Mouse (Mus musculus) heart, embryonic 13.5 days (tissue): ENCODE measurements at regions not wholly inside any gene's neighbourhood (a gene's known extent, or its start where the extent isn't known, plus 50 kb on each side); places are given as distances from the start of the nearest gene placed in this dataset.
"Not testable (repeated sequence)": the region's sequence is repeated elsewhere in the genome, so short reads cannot be mapped to it uniquely, and the experiment has no call there.

Experiments used
- ATAC-seq: fragments of 200-750 bp; cut with Nextera tagmentation; 2 replicates; pipeline ENCODE4 v1.8.0; 2017; ENCODE audit warnings: moderate TSS enrichment; ENCODE audit not compliant: insufficient number of reproducible peaks, low FRiP score, low TSS enrichment; ENCODE audit errors: extremely low read depth
- H3K27ac ChIP-seq: fragments of 300-500 bp; sonication (generic); replicated peaks from 2 replicates; pipeline ENCODE4 v1.5.1; 2015; ENCODE audit warnings: moderate library complexity, mild to moderate bottlenecking, inconsistent platforms
- H3K27me3 ChIP-seq: fragments of 300-500 bp; sonication (generic); replicated peaks from 2 replicates; pipeline ENCODE4 v1.6.1; 2015; ENCODE audit warnings: mild to moderate bottlenecking, inconsistent platforms
- H3K36me3 ChIP-seq: fragments of 300-500 bp; sonication (generic); 2 replicates; pipeline ENCODE4 v1.6.1; 2015; ENCODE audit warnings: mild to moderate bottlenecking, inconsistent platforms
- H3K4me1 ChIP-seq: fragments of 300-500 bp; sonication (generic); 2 replicates; pipeline ENCODE4 v1.6.1; 2015; ENCODE audit warnings: inconsistent platforms
- H3K4me2 ChIP-seq: fragments of 300-500 bp; sonication (generic); 2 replicates; pipeline ENCODE4 v1.6.1; 2015; ENCODE audit warnings: inconsistent platforms, mild to moderate bottlenecking, moderate library complexity
- H3K4me3 ChIP-seq: fragments of 300-500 bp; sonication (generic); 2 replicates; pipeline ENCODE4 v1.5.1; 2015; ENCODE audit warnings: moderate library complexity, mild to moderate bottlenecking, inconsistent platforms
- H3K9ac ChIP-seq: fragments of 300-500 bp; sonication (generic); 2 replicates; pipeline ENCODE4 v1.6.1; 2015; ENCODE audit warnings: inconsistent platforms, mild to moderate bottlenecking, moderate library complexity
- H3K9me3 ChIP-seq: fragments of 300-500 bp; sonication (generic); 2 replicates; pipeline ENCODE4 v1.6.1; 2016; ENCODE audit warnings: inconsistent platforms
- WGBS: fragments of 180-500 bp; shearing (Covaris S2); methylation state at CpG from one replicate; pipeline ENCODE4 v1.1.7; 2015; ENCODE audit warnings: mixed read lengths; 5-methylcytosine and 5-hydroxymethylcytosine counted together

DNA sequence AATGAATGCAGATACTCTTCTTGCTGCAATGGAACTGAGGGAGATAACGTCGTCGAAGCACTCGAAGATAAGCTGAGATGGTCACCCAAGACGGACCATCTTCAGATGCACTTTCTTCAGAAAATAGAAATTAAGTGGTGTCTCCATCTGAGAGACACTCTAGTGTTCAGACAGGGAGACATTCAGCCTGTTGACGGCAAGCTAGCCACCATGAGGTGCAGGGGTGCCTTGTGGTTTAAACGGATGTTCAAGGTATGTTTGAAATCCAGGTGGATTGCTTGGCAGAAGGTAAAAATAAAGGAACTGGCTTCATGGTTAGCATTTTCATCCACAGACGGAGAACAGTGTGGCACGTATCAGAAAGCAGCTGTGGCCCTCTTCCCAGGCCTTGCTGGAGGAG, 224.0 kb downstream of the Dact1 start:
- Histone ChIP-seq H3K4me1 (0 out of 2 replicates have a peak, but pooled peaks cover 2% of the 10 kb centered on the region), H3K4me2 (no peak overlapping the region), H3K27ac (no peak overlapping the region), H3K9me3 (no peaks in the 10 kb centered on the region), H3K36me3 (no peaks in the 10 kb centered on the region), H3K9ac (no peak overlapping the region), H3K4me3 (no peak overlapping the region), H3K27me3 (0 out of 2 replicates have a peak, but pooled peaks cover 10% of the 10 kb centered on the region)
- no peak for ATAC-seq
- WGBS, result 72% methylated on average over 9 of the region's 9 CpGs

DNA sequence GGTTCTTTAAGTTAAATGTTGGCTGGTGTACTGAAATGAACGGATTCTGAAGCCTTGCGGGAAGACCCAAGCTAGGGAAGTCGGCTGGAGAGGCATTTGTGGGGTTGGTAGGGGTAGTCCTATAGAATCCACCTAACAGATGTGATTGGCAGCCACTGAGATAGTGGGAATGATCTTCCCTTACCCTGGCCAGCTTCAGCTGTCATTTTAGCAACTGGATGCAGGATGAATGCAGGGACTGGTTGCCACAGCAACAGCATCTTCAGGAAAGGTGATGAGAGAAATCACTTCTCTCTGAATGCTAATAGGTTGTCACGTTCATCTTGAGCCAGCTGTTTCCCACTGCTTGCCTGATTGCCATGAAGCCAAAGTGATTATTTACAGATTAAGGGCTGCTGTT, 224.5 kb downstream of the Dact1 start:
- Histone ChIP-seq H3K9ac (no peak overlapping the region), H3K4me1 (0 out of 2 replicates have a peak, but pooled peaks cover 7% of the 10 kb centered on the region), H3K9me3 (no peaks in the 10 kb centered on the region), H3K27me3 (0 out of 2 replicates have a peak, but pooled peaks cover 10% of the 10 kb centered on the region), H3K4me2 (no peak overlapping the region), H3K4me3 (no peak overlapping the region), H3K27ac (no peak overlapping the region), H3K36me3 (no peaks in the 10 kb centered on the region)
- WGBS, result 65% methylated on average over 4 of the region's 4 CpGs
- ATAC-seq, result no peak

DNA sequence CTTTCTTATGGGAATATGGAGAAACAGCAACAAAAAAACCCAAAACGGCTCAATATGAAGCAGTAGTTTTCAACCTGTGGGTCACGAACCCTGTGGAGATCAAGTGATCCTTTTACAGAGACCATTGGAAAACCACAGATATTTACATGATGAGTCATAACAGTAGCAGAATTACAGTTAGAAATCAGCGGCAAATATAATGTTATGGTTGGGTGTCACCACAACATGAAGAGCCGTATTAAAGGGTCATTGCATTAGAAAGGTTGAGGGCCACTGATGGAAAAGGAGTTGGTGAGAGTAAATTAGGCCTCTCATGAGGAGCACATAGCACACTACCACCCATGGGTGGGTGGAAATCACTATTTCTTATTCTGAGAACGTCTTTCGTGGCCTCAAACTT, 225.6 kb downstream of the Dact1 start:
- Histone ChIP-seq H3K4me1 (0 out of 2 replicates have a peak, but pooled peaks cover 7% of the 10 kb centered on the region), H3K9me3 (no peaks in the 10 kb centered on the region), H3K4me2 (no peak overlapping the region), H3K27ac (no peak overlapping the region), H3K27me3 (0 out of 2 replicates have a peak, but pooled peaks cover 10% of the 10 kb centered on the region), H3K36me3 (no peaks in the 10 kb centered on the region), H3K9ac (no peak overlapping the region), H3K4me3 (no peak overlapping the region)
- no peak for ATAC-seq
- 86% methylated on average over 6 of the region's 6 CpGs for WGBS

DNA sequence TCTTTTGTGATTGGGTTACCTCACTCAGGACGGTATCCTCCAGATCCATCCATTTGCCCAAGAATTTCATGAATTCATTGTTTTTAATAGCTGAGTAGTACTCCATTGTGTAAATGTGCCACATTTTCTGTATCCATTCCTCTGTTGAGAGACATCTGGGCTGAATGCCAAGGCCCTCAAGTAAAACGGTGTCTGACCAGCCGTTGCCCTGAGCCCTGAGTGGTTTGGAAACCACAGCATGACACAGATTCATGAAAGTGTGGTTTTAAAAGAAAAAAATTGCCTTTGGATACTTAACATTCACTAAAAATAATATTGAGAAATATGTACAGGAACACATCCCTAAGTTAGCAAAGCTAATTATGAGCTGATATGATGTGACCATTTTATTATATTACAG, 226.1 kb downstream of the Dact1 start:
- not testable (repeated sequence) for H3K4me2 ChIP-seq, H3K36me3 ChIP-seq, H3K4me3 ChIP-seq, H3K9ac ChIP-seq, H3K4me1 ChIP-seq, H3K27ac ChIP-seq, ATAC-seq, H3K9me3 ChIP-seq
- 44% methylated on average over 3 of the region's 3 CpGs for WGBS
- 0 out of 2 replicates have a peak, but pooled peaks cover 10% of the 10 kb centered on the region for H3K27me3 ChIP-seq

DNA sequence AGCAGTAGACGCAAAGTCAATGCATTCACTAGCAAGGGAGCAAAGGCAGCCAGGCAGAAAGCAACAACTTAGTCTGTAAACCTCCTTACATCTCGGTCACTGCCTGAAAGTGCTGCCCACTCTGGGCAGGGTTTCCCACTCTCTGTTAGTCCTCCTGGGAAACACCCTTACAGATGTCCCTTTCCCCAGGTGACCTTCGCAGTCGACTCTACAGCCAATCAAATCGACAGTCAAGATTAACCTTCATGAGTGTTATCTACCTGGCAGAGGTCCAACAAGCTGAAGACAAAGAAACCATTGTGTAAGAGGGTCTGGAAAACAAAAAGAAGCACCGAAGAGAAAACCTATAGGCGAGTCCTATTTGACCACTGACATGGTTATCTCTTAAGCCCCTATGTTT, 229.0 kb downstream of the Dact1 start:
- WGBS, result 48% methylated on average over 7 of the region's 7 CpGs

DNA sequence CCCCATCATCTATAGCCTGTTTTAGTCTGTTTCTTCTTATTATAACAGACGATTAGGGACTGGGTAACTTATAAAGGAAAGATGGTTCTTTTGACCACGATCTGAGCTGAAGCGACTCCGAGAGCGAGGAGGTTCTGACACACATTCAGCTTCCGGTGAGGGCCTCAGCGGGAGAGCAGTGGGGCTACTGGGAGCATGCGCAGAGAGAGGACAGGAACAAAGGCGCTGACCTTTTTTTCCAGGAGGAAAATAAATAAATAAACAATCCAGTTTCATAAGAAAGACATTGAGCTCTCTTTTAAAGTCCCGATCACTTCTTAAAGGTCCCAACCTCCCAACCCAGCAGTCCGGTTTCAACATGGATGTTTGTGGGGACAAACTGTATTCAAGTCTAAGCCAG, 230.6 kb downstream of the Dact1 start:
- H3K9me3 ChIP-seq, result no peaks in the 10 kb centered on the region
- H3K36me3 ChIP-seq, result no peaks in the 10 kb centered on the region
- 83% methylated on average over 11 of the region's 11 CpGs for WGBS
- no peak overlapping the region for H3K4me2 ChIP-seq
- no peak overlapping the region for H3K4me3 ChIP-seq
- no peak overlapping the region for H3K27ac ChIP-seq
- 0 out of 2 replicates have a peak, but pooled peaks cover 4% of the 10 kb centered on the region for H3K27me3 ChIP-seq
- H3K4me1 ChIP-seq, result peaks cover 31% of the 10 kb centered on the region
- no peak for ATAC-seq
- no peak overlapping the region for H3K9ac ChIP-seq

More for the DNA sequence above, 229.0 kb downstream of the Dact1 start:
- H3K27me3 ChIP-seq, result 0 out of 2 replicates have a peak, but pooled peaks cover 10% of the 10 kb centered on the region
- H3K4me3 ChIP-seq, result no peak overlapping the region
- H3K9me3 ChIP-seq, result no peaks in the 10 kb centered on the region
- ATAC-seq, result no peak
- no peak overlapping the region for H3K9ac ChIP-seq
- no peaks in the 10 kb centered on the region for H3K36me3 ChIP-seq
- no peak overlapping the region for H3K4me2 ChIP-seq
- no peak overlapping the region for H3K27ac ChIP-seq
- H3K4me1 ChIP-seq, result peaks cover 15% of the 10 kb centered on the region

DNA sequence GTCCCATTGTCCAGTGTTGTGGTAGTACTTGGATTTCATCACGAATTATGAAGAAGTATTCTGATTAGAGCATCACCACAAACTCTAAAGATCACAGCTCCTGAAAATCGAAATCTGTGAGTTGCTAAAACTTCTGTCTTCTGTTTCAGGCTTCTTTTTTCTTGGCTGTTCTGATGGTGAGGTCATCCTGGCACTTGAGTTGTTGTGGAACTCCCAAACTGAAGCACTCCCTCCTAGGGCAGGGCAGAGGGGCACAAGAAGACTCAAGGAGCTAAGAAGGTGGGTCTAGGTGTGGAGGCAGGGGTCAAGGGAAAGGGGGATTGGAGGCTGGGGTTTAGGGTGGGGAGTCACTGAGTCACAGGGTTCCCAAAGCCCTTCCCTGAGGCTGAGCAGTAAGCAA, 232.3 kb downstream of the Dact1 start:
- Histone ChIP-seq H3K4me2 (no peak overlapping the region), H3K9ac (no peak overlapping the region), H3K27me3 (no peaks in the 10 kb centered on the region), H3K9me3 (no peaks in the 10 kb centered on the region), H3K4me1 (peaks cover 31% of the 10 kb centered on the region), H3K4me3 (no peak overlapping the region), H3K27ac (no peak overlapping the region), H3K36me3 (no peaks in the 10 kb centered on the region)
- 64% methylated on average over 2 of the region's 2 CpGs for WGBS
- ATAC-seq, result no peak

DNA sequence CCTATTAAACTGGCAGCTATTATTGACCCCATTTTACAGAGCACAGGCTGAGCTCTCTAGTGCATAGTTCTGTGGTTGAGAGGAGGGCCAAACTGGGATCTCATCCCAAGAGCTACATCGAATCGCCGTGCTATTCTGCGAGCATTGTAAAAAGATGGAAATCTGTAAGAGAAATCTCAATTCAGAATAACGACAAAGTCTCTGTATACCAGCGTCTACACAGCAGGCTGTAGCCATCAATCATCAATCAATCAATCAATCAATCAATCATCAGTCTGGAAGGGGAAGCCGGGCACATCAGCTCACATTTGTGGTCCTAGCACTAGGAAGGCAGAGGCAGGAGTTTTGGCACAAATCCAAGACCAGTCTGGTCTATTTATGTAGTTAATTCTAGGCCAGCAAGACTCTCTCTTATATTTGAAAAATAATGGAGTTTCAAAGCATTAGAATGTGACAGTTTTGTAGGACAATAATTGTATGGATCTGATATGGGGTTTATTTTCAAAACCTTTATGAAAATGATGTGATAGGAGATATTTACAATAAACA, 234.0 kb downstream of the Dact1 start:
- Histone ChIP-seq H3K9me3 (no peaks in the 10 kb centered on the region), H3K4me3 (no peak overlapping the region), H3K4me2 (peak overlapping the region; percentile 16; the same call in 1 of the 2 replicates), H3K36me3 (no peaks in the 10 kb centered on the region), H3K4me1 (peaks cover 30% of the 10 kb centered on the region), H3K9ac (no peak overlapping the region), H3K27ac (peak overlapping the region; percentile 68; the same call in 1 of the 2 replicates), H3K27me3 (no peaks in the 10 kb centered on the region)
- 57% methylated on average over 7 of the region's 7 CpGs for WGBS
- ATAC-seq, result no peak

DNA sequence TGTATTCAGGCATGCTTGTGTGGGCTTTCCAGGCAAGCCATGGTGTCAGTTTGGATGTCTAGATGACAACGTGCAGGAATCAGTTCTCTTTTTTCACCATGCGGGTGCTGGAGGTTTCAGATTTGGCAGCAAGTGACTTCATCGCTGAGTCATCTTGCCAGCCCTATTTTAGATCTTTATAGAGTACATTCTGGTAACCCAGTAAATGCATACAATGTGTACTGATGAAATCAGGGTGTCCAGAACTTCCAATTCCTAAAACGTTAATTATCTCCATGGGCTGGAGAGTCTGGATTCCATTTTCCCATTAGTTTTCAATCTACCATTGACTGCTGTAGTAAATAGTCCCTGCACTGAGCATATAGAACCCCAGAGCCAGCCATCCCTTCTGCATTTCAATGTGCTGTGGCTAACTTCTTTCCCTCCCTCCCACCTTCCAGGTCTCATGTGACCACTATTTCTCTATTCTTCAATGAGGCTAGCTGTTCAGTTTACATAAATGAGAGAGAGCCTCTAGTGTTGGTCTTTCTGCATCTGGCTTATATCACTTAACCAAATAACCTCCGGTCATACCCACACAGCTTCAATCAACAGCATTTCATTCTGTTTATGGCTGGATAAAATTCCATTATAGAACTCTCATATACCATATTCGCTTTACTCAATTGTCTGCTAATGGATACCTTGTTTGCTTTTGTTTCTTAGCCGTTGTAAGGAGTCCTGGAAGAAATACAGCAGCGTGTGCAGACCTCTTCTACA, 234.9 kb downstream of the Dact1 start:
- H3K4me2 ChIP-seq, result peak overlapping the region; percentile 16; the same call in 1 of the 2 replicates
- WGBS, result 46% methylated on average over 8 of the region's 8 CpGs
- H3K27me3 ChIP-seq, result no peaks in the 10 kb centered on the region
- peaks cover 29% of the 10 kb centered on the region for H3K4me1 ChIP-seq
- no peak for ATAC-seq
- H3K27ac ChIP-seq, result peak overlapping the region; percentile 68
- no peaks in the 10 kb centered on the region for H3K36me3 ChIP-seq
- H3K4me3 ChIP-seq, result no peak overlapping the region
- no peak overlapping the region for H3K9ac ChIP-seq
- no peaks in the 10 kb centered on the region for H3K9me3 ChIP-seq

DNA sequence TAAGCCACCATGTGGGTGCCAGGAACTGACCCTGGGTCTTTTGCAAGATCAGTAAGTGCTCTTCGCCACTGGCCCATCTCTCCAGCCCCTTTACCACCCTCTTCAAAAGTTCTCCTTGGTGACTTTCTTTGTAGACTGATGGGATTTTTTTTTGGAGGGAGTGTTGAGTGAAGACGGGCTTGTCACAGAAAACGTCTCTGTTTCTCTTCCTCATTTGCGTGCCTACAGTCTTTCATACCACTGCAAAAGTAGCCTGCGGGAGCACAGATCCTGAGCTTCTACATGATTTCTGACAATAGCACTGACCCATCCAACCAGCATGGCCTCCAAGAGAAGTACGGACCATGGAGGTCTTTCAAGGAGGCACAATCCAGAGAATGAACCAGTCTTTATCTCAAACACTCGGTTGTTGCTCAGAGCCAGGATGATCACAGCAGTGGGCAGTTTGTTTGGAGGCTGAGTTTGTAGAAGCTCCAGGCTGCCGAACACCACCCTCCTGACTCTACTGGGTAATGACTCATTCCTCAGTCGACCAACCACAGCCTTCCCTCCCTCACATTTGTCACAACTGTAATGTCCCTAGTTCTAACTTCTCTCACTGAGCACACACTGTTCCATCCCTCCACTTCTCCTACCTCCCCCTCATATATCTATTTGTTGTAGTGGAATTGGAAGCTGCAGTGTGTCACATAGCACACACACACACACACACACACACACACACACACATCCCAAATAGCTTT, 237.0 kb downstream of the Dact1 start:
- Histone ChIP-seq H3K4me3 (no peak overlapping the region), H3K27ac (no peak overlapping the region), H3K4me2 (no peak overlapping the region), H3K36me3 (no peaks in the 10 kb centered on the region), H3K27me3 (no peaks in the 10 kb centered on the region), H3K4me1 (peaks cover 29% of the 10 kb centered on the region), H3K9me3 (no peaks in the 10 kb centered on the region), H3K9ac (no peak overlapping the region)
- no peak for ATAC-seq
- 78% methylated on average over 9 of the region's 9 CpGs for WGBS

DNA sequence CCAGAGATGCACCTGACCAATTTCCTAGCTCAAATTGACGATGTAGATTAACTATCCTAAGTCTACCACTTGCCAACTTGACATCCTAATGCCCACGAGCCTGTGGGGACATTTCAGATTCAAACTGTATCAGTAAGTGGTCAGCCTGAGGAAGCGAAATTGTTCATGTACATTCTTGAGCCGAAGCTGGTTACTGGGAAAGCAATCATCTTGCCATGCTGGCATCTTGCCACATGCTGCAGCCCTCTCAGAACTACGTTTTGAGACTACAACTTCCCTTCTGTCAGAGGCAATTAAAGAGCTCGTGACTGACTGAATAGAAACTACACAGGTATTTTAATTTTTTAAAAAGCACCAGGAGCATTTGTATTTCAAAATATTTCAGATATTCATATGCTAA, 239.7 kb downstream of the Dact1 start:
- Histone ChIP-seq H3K27ac (no peak overlapping the region), H3K36me3 (no peaks in the 10 kb centered on the region), H3K4me3 (no peak overlapping the region), H3K9me3 (no peaks in the 10 kb centered on the region), H3K27me3 (no peaks in the 10 kb centered on the region), H3K4me1 (peaks cover 14% of the 10 kb centered on the region), H3K4me2 (no peak overlapping the region), H3K9ac (no peak overlapping the region)
- no peak for ATAC-seq
- WGBS, result 37% methylated on average over 6 of the region's 6 CpGs
